Mouse (Mus musculus): Measurements from ENCODE around the gene Atoh8. TPM values are rescaled to one million over a fixed set of nuclear protein-coding genes. Genes with fewer than 3 reads are reported as not detected.

The Atoh8 gene
- polyA plus RNA-seq, 1 experiment from 2014 or later = 19.3 TPM

DNA sequence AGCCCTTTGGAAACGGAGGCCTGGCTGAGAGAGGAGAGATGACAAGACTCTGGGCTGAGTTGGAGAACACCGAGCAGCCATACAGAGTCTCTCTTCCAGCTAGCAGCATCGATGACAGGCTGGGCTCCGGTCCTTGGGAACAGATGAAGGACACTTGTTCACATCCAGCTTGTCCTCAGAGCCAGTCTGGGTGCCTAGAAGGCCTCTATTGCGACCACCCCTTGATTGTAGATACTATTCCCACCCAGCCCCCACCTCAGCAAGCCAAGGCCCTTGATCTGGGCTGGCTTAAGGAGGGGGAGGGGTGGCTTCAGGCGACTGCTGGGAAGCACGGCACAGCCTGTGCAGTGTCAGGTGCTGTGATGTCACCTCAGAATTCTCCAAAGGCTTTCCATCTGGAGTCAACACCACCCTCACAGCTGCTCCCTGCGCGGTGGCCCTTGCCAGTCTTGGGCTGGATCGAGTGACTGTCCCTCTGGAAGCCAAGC, 19.3 kb upstream of the Atoh8 start:
- H3K36me3 ChIP-seq (ENCODE audit: insufficient read depth) = no peaks in the 10 kb centered on the region
- H3K4me2 ChIP-seq = no peak overlapping the region
- H3K27ac ChIP-seq (ENCODE audit: low read depth) = no peak overlapping the region
- ATAC-seq (ENCODE audit: insufficient read depth) (peak; percentile 72; the same call in 1 of the 2 replicates), DNase-seq (no peak)
- H3K9ac ChIP-seq = no peak overlapping the region
- no peaks in the 10 kb centered on the region for H3K27me3 ChIP-seq (ENCODE audit: insufficient read depth, low read length)
- no peaks in the 10 kb centered on the region for H3K9me3 ChIP-seq (ENCODE audit: low read depth, low read length)
- no peaks in the 10 kb centered on the region for H3K4me1 ChIP-seq (ENCODE audit: insufficient read depth)
- no peak for TF ChIP-seq CTCF (IDR thresholded peaks at IDR 0.05; ENCODE audit: low read depth)
- H3K4me3 ChIP-seq (ENCODE audit: low read depth, low read length) = no peak overlapping the region
- WGBS = 43% methylated on average over 10 of the region's 10 CpGs

DNA sequence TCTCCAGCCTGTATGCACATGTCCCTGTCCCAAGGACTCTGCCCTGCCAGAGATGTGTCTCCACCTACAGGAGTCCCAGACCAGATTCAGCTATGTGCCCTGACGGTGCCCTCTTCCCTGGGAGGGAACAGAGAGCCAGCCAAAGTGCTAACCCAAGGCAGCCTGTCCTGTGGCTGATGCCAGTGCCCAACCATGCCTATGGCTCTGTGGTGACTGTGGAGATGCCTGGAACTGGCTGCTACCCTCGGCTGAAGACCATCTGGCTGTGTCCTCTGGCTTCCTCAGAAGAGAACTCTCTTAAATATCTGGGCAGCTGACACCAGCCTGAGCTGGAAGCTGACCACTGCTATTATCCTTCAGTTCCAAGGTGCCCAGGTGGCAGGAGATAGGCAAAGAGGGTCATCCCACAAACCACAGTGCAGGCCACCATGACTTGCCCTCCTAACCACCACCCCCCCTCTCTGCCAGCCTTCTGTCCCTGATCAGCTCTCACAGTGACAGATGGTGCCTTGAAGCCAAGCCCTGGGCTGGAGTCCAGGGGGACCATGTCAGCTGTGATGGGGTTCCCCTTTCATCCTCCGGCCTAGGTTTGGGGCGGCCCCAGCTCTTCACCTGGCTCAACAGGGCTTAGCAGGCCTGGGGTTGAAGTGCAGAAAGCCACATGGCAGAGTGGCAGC, 18.7 kb upstream of the Atoh8 start:
- no peak; the same call in 1 of the 2 replicates for ATAC-seq (ENCODE audit: insufficient read depth)
- TF ChIP-seq CTCF (IDR thresholded peaks at IDR 0.05; ENCODE audit: low read depth) = no peak

GRCm38 (mm10) chr6:72253168-72253567, 17.8 kb upstream of the Atoh8 start:
- Histone ChIP-seq H3K36me3 (ENCODE audit: insufficient read depth) (no peaks in the 10 kb centered on the region), H3K4me2 (no peak overlapping the region), H3K9ac (no peak overlapping the region), H3K4me1 (ENCODE audit: insufficient read depth) (no peaks in the 10 kb centered on the region; the same call in 1 of the 2 replicates), H3K9me3 (ENCODE audit: low read depth, low read length) (no peaks in the 10 kb centered on the region), H3K27me3 (ENCODE audit: insufficient read depth, low read length) (no peaks in the 10 kb centered on the region), H3K4me3 (ENCODE audit: low read depth, low read length) (no peak overlapping the region), H3K27ac (ENCODE audit: low read depth) (no peak overlapping the region)
- no peak for ATAC-seq (ENCODE audit: insufficient read depth)
- DNase-seq = no peak
- TF ChIP-seq CTCF (IDR thresholded peaks at IDR 0.05; ENCODE audit: low read depth) = no peak
- 72% methylated on average over 4 of the region's 4 CpGs for WGBS

More for the DNA sequence above, 18.7 kb upstream of the Atoh8 start:
- no peaks in the 10 kb centered on the region for H3K4me1 ChIP-seq (ENCODE audit: insufficient read depth)
- no peak for DNase-seq
- H3K36me3 ChIP-seq (ENCODE audit: insufficient read depth) = no peaks in the 10 kb centered on the region
- H3K4me3 ChIP-seq (ENCODE audit: low read depth, low read length) = no peak overlapping the region
- H3K4me2 ChIP-seq = no peak overlapping the region
- no peak overlapping the region for H3K9ac ChIP-seq
- no peaks in the 10 kb centered on the region for H3K9me3 ChIP-seq (ENCODE audit: low read depth, low read length)
- no peak overlapping the region for H3K27ac ChIP-seq (ENCODE audit: low read depth)
- no peaks in the 10 kb centered on the region for H3K27me3 ChIP-seq (ENCODE audit: insufficient read depth, low read length)
- 73% methylated on average over 4 of the region's 4 CpGs for WGBS

- no peak for TF ChIP-seq CTCF (IDR thresholded peaks at IDR 0.05; ENCODE audit: low read depth)
- H3K4me1 ChIP-seq (ENCODE audit: insufficient read depth) = no peaks in the 10 kb centered on the region; the same call in 1 of the 2 replicates
- WGBS = 76% methylated on average over 1 of the region's 1 CpGs
- no peak overlapping the region for H3K9ac ChIP-seq
- no peak overlapping the region for H3K27ac ChIP-seq (ENCODE audit: low read depth)
- DNase-seq = no peak
- H3K9me3 ChIP-seq (ENCODE audit: low read depth, low read length) = no peaks in the 10 kb centered on the region
- no peak overlapping the region for H3K4me2 ChIP-seq
- H3K27me3 ChIP-seq (ENCODE audit: insufficient read depth, low read length) = no peaks in the 10 kb centered on the region
- no peaks in the 10 kb centered on the region for H3K36me3 ChIP-seq (ENCODE audit: insufficient read depth)
- H3K4me3 ChIP-seq (ENCODE audit: low read depth, low read length) = no peak overlapping the region
- no peak for ATAC-seq (ENCODE audit: insufficient read depth)
These were observed 17.1 kb upstream of the Atoh8 start for GRCm38 (mm10) chr6:72252433-72252832.

DNA sequence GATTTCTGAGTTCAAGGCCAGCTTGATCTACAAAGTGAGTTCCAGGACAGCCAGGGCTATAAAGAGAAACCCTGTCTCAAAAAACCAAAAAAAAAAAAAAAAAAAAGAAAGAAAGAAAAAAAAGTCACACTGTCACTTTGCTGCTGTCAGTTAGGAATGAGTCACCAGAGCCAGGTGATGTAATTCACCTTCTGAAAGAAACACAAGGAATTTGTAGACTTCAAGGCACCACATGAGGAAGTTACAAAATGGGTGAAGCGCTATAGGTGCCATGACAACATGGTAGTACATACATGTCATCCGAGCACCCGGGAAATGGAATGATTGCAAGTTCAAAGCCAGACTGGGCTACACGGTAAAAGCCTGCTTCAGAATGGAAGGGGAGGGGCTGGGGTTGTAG, 14.6 kb upstream of the Atoh8 start:
- DNase-seq (no peak), ATAC-seq (ENCODE audit: insufficient read depth) (no peak)
- no peaks in the 10 kb centered on the region for H3K27me3 ChIP-seq (ENCODE audit: insufficient read depth, low read length)
- no peak overlapping the region for H3K9ac ChIP-seq
- H3K9me3 ChIP-seq (ENCODE audit: low read depth, low read length) = no peaks in the 10 kb centered on the region
- peaks cover 6% of the 10 kb centered on the region for H3K4me1 ChIP-seq (ENCODE audit: insufficient read depth)
- H3K4me3 ChIP-seq (ENCODE audit: low read depth, low read length) = no peak overlapping the region
- no peak overlapping the region for H3K27ac ChIP-seq (ENCODE audit: low read depth)
- TF ChIP-seq CTCF (IDR thresholded peaks at IDR 0.05; ENCODE audit: low read depth) = no peak
- no peak overlapping the region for H3K4me2 ChIP-seq
- no peaks in the 10 kb centered on the region for H3K36me3 ChIP-seq (ENCODE audit: insufficient read depth)
- 83% methylated on average over 4 of the region's 4 CpGs for WGBS

GRCm38 (mm10) chr6:72248150-72248914, 13.0 kb upstream of the Atoh8 start:
- H3K4me3 ChIP-seq (ENCODE audit: low read depth, low read length) = no peak overlapping the region
- no peaks in the 10 kb centered on the region for H3K9me3 ChIP-seq (ENCODE audit: low read depth, low read length)
- peak; percentile 23; the same call in 1 of the 2 replicates for ATAC-seq (ENCODE audit: insufficient read depth)
- H3K9ac ChIP-seq = no peak overlapping the region
- H3K36me3 ChIP-seq (ENCODE audit: insufficient read depth) = no peaks in the 10 kb centered on the region
- no peak overlapping the region for H3K4me2 ChIP-seq
- 53% methylated on average over 15 of the region's 15 CpGs for WGBS
- H3K27ac ChIP-seq (ENCODE audit: low read depth) = no peak overlapping the region
- peaks cover 14% of the 10 kb centered on the region for H3K4me1 ChIP-seq (ENCODE audit: insufficient read depth)
- no peak for TF ChIP-seq CTCF (IDR thresholded peaks at IDR 0.05; ENCODE audit: low read depth)
- peak; percentile 74 for DNase-seq
- H3K27me3 ChIP-seq (ENCODE audit: insufficient read depth, low read length) = no peaks in the 10 kb centered on the region

DNA sequence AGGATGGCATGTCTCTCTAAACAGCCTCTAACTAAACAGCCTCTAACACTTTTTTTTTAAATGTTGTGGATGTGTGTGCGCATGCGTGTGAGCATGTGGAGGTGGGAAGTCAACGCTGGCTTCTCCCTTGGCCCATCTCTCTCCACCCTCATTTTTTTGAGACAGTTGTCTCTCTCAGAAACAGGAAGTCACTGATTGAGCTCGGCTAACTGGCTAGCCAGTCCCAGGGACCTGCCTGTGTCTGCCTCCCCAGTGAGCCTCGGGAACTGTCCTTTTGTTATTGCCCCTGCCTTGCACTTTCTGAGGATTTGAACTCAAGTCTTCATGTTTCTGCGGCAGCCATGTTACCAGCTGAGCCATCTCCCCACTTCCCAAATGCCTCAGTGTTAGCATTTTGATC, 10.9 kb upstream of the Atoh8 start:
- Histone ChIP-seq H3K36me3 (ENCODE audit: insufficient read depth) (no peaks in the 10 kb centered on the region), H3K4me3 (ENCODE audit: low read depth, low read length) (no peak overlapping the region), H3K9ac (no peak overlapping the region), H3K4me1 (ENCODE audit: insufficient read depth) (peaks cover 27% of the 10 kb centered on the region), H3K4me2 (no peak overlapping the region), H3K9me3 (ENCODE audit: low read depth, low read length) (no peaks in the 10 kb centered on the region), H3K27ac (ENCODE audit: low read depth) (no peak overlapping the region), H3K27me3 (ENCODE audit: insufficient read depth, low read length) (no peaks in the 10 kb centered on the region)
- TF ChIP-seq CTCF (IDR thresholded peaks at IDR 0.05; ENCODE audit: low read depth) = no peak
- WGBS = 66% methylated on average over 6 of the region's 6 CpGs
- no peak for DNase-seq
- no peak for ATAC-seq (ENCODE audit: insufficient read depth)

All from lung, embryonic 14.5 days (tissue).